Mouse (Mus musculus) CH12.LX (cell line): ENCODE measurements at regions not wholly inside any gene's neighbourhood (a gene's known extent, or its start where the extent isn't known, plus 50 kb on each side); places are given as distances from the start of the nearest gene placed in this dataset.

Experiments used
- DNase-seq: peaks from one replicate; pipeline ENCODE4 v3.0.0-alpha.2; 2013; ENCODE audit errors: extremely low read depth
- H3K27ac ChIP-seq: 2 replicates; pipeline ENCODE4 v1.5.1; 2012; ENCODE audit warnings: low read depth, mild to moderate bottlenecking, control low read depth, moderate library complexity; ENCODE audit not compliant: insufficient read depth
- H3K27me3 ChIP-seq: replicated peaks from 2 replicates; pipeline ENCODE3; 2012; ENCODE audit warnings: inconsistent platforms
- H3K36me3 ChIP-seq, 2 experiments: replicated peaks in 1 of 2; 2 replicates each; pipeline versions ENCODE3 to v1.6.1; 2012; ENCODE audit warnings: inconsistent platforms in 1 of 2, low read length in 1 of 2, mild to moderate bottlenecking in 1 of 2, mixed read lengths in 1 of 2, moderate library complexity in 1 of 2; ENCODE audit not compliant: control insufficient read depth in 1 of 2, insufficient read depth in 1 of 2
- H3K4me1 ChIP-seq, 2 experiments: 2 replicates each; pipeline ENCODE4 v1.6.1; 2012; ENCODE audit warnings: inconsistent platforms in 1 of 2, moderate library complexity in 1 of 2; ENCODE audit not compliant: insufficient read depth in 2 of 2, control insufficient read depth in 1 of 2
- H3K4me2 ChIP-seq: 2 replicates; pipeline ENCODE4 v1.6.1; 2012; ENCODE audit warnings: low read depth, mild to moderate bottlenecking, control low read depth; ENCODE audit not compliant: poor library complexity, insufficient read depth, severe bottlenecking
- H3K4me3 ChIP-seq, 3 experiments: fragments of 150-350 bp in 1 of 3; sonication (generic) in 1 of 3; replicated peaks in 1 of 3; 2 replicates each; pipeline versions ENCODE3 to v1.5.1; 2011 to 2012; ENCODE audit warnings: low read depth in 2 of 3, low read length in 2 of 3, mild to moderate bottlenecking in 2 of 3, moderate library complexity in 2 of 3, control low read depth in 1 of 3, improper control_type of control experiment in 1 of 3, inconsistent platforms in 1 of 3, mixed read lengths in 1 of 3; ENCODE audit not compliant: poor library complexity in 1 of 3
- H3K79me2 ChIP-seq: replicated peaks from 2 replicates; pipeline ENCODE4 v1.6.1; 2012; ENCODE audit warnings: mild to moderate bottlenecking, moderate library complexity; ENCODE audit not compliant: control insufficient read depth, poor library complexity, insufficient read depth, severe bottlenecking; ENCODE audit errors: extremely low read depth
- H3K9ac ChIP-seq: 2 replicates; pipeline ENCODE4 v1.6.1; 2012; ENCODE audit warnings: low read depth, mild to moderate bottlenecking, control low read depth, moderate library complexity; ENCODE audit not compliant: insufficient read depth
- H3K9me3 ChIP-seq: replicated peaks from 2 replicates; pipeline ENCODE3; 2012; ENCODE audit warnings: low read length, inconsistent platforms, mixed read lengths
- BHLHE40 ChIP-seq: IDR thresholded peaks from 2 replicates; pipeline ENCODE4 v1.6.1; 2011; ENCODE audit warnings: mild to moderate bottlenecking, low read depth, low read length, improper control_type of control experiment
- CHD2 ChIP-seq: IDR thresholded peaks from 2 replicates; pipeline ENCODE4 v1.6.1; 2011; ENCODE audit warnings: low read length, improper control_type of control experiment
- CTCF ChIP-seq, 2 experiments: IDR thresholded peaks in 1 of 2; conservative IDR thresholded peaks in 1 of 2; 2 replicates each; pipeline ENCODE4 v1.5.1; 2011 to 2012; ENCODE audit warnings: low read depth in 2 of 2, low read length in 2 of 2, improper control_type of control experiment in 1 of 2, inconsistent platforms in 1 of 2, mild to moderate bottlenecking in 1 of 2, moderate library complexity in 1 of 2
- E2F4 ChIP-seq: IDR thresholded peaks from 2 replicates; pipeline ENCODE4 v1.6.1; 2011; ENCODE audit warnings: low read depth, low read length, improper control_type of control experiment; ENCODE audit not compliant: insufficient replicate concordance
- ELF1 ChIP-seq: IDR thresholded peaks from 2 replicates; pipeline ENCODE4 v1.6.1; 2014; ENCODE audit warnings: low read depth, mild to moderate bottlenecking, inconsistent platforms, low read length, improper control_type of control experiment
- EP300 ChIP-seq: IDR thresholded peaks from 2 replicates; pipeline ENCODE4 v1.6.1; 2011; ENCODE audit warnings: low read length, improper control_type of control experiment
- ETS1 ChIP-seq: conservative IDR thresholded peaks from 2 replicates; pipeline ENCODE4 v1.6.1; 2012; ENCODE audit warnings: low read depth, mild to moderate bottlenecking, inconsistent platforms, low read length, improper control_type of control experiment, moderate library complexity
- GABPA ChIP-seq: IDR thresholded peaks from 2 replicates; pipeline ENCODE4 v1.6.1; 2012; ENCODE audit warnings: low read depth, low read length, improper control_type of control experiment, inconsistent platforms; ENCODE audit not compliant: insufficient replicate concordance
- HCFC1 ChIP-seq: IDR thresholded peaks from 2 replicates; pipeline ENCODE4 v1.6.1; 2012; ENCODE audit warnings: low read depth, mild to moderate bottlenecking, inconsistent platforms, low read length, improper control_type of control experiment
- IRF4 ChIP-seq: IDR thresholded peaks from 2 replicates; pipeline ENCODE4 v1.6.1; 2014; ENCODE audit warnings: low read depth, mild to moderate bottlenecking, inconsistent platforms, low read length, improper control_type of control experiment
- JUND ChIP-seq: conservative IDR thresholded peaks from 2 replicates; pipeline ENCODE4 v1.6.1; 2011; ENCODE audit warnings: low read depth, low read length, improper control_type of control experiment
- KAT2A ChIP-seq: IDR thresholded peaks from 2 replicates; pipeline ENCODE4 v1.6.1; 2012; ENCODE audit warnings: low read length, improper control_type of control experiment, inconsistent platforms; ENCODE audit not compliant: insufficient replicate concordance
- MAFK ChIP-seq: IDR thresholded peaks from 2 replicates; pipeline ENCODE4 v1.6.1; 2011; ENCODE audit warnings: low read length, improper control_type of control experiment; ENCODE audit not compliant: insufficient replicate concordance
- MAX ChIP-seq: IDR thresholded peaks from 2 replicates; pipeline ENCODE4 v1.6.1; 2011; ENCODE audit warnings: low read length, improper control_type of control experiment
- MAZ ChIP-seq: IDR thresholded peaks from 2 replicates; pipeline ENCODE4 v1.6.1; 2012; ENCODE audit warnings: low read depth, mild to moderate bottlenecking, inconsistent platforms, low read length, improper control_type of control experiment, moderate library complexity
- MEF2A ChIP-seq: IDR thresholded peaks from 2 replicates; pipeline ENCODE4 v1.6.1; 2014; ENCODE audit warnings: low read depth, mild to moderate bottlenecking, inconsistent platforms, low read length, improper control_type of control experiment, borderline replicate concordance
- MYC ChIP-seq: IDR thresholded peaks from 2 replicates; pipeline ENCODE4 v1.6.1; 2011; ENCODE audit warnings: low read depth, mild to moderate bottlenecking, improper control_type of control experiment, low read length
- NELFE ChIP-seq: IDR thresholded peaks from 2 replicates; pipeline ENCODE4 v1.6.1; 2011; ENCODE audit warnings: low read depth, low read length, improper control_type of control experiment
- NRF1 ChIP-seq: IDR thresholded peaks from 2 replicates; pipeline ENCODE4 v1.6.1; 2014; ENCODE audit warnings: low read depth, mild to moderate bottlenecking, inconsistent platforms, low read length, improper control_type of control experiment, moderate library complexity
- POLR2A ChIP-seq: IDR thresholded peaks from 2 replicates; pipeline ENCODE4 v1.6.1; 2011; ENCODE audit warnings: low read depth, mild to moderate bottlenecking, improper control_type of control experiment, low read length
- POLR2AphosphoS2 ChIP-seq: IDR thresholded peaks from 2 replicates; pipeline ENCODE4 v1.6.1; 2011; ENCODE audit warnings: low read depth, low read length, improper control_type of control experiment
- RAD21 ChIP-seq: IDR thresholded peaks from 2 replicates; pipeline ENCODE4 v1.6.1; 2011; ENCODE audit warnings: low read depth, mild to moderate bottlenecking, low read length, improper control_type of control experiment, moderate library complexity
- RCOR1 ChIP-seq: conservative IDR thresholded peaks from 2 replicates; pipeline ENCODE4 v1.6.1; 2012; ENCODE audit warnings: low read depth, mild to moderate bottlenecking, inconsistent platforms, low read length, improper control_type of control experiment
- TBP ChIP-seq: conservative IDR thresholded peaks from 2 replicates; pipeline ENCODE4 v1.6.1; 2011; ENCODE audit warnings: low read depth, low read length, improper control_type of control experiment
- UBTF ChIP-seq: IDR thresholded peaks from 2 replicates; pipeline ENCODE4 v1.6.1; 2012; ENCODE audit warnings: low read depth, mild to moderate bottlenecking, inconsistent platforms, low read length, improper control_type of control experiment, moderate library complexity
- USF2 ChIP-seq: conservative IDR thresholded peaks from 2 replicates; pipeline ENCODE4 v1.6.1; 2011; ENCODE audit warnings: low read depth, low read length, improper control_type of control experiment
- ZC3H11A ChIP-seq: IDR thresholded peaks from 2 replicates; pipeline ENCODE4 v1.6.1; 2012; ENCODE audit warnings: low read depth, mild to moderate bottlenecking, inconsistent platforms, low read length, improper control_type of control experiment
- ZKSCAN1 ChIP-seq: IDR thresholded peaks from 2 replicates; pipeline ENCODE4 v1.6.1; 2012; ENCODE audit warnings: low read depth, inconsistent platforms, low read length, improper control_type of control experiment, borderline replicate concordance
- ZMIZ1 ChIP-seq: IDR thresholded peaks from 2 replicates; pipeline ENCODE4 v1.6.1; 2012; ENCODE audit warnings: low read depth, mild to moderate bottlenecking, inconsistent platforms, low read length, improper control_type of control experiment
- ZNF384 ChIP-seq: IDR thresholded peaks from 2 replicates; pipeline ENCODE4 v1.6.1; 2012; ENCODE audit warnings: low read depth, low read length, improper control_type of control experiment, inconsistent platforms
- dilution Hi-C: fragments of 300-500 bp; cut with MboI; formaldehyde crosslinking; loops from 2 replicates; pipeline ENCODE4 v1.14.3; 2020; ENCODE audit warnings: low sequenced_read_pairs; ENCODE audit not compliant: extremely low pct_unique_long_range_greater_than_20kb, extremely low pct_ligation_motif_present
- in situ Hi-C: fragments of 300-500 bp; cut with MboI; formaldehyde crosslinking; loops from 3 replicates; pipeline ENCODE4 v1.14.3; 2019; ENCODE audit warnings: low sequenced_read_pairs, low pct_ligation_motif_present, low pct_unique_long_range_greater_than_20kb, mixed read lengths

DNA sequence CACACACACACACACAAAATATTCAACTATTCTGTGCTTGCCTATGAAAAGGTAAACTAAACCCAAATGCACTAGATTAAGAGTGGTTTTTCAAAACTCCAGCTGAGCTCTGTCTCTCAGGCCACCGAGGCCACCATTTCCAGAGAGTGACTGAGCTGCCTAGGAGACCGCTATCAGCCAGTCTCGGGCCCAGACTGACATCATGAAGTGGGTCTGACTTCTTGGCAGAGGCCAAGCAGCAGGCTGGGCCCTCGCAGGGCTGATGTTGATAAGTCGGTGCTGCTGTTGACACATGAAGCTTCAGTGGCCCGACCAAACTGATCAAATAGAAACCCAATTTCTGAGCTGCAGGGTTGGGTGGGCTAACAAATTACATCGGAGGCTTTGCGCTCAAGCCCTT is 302.2 kb upstream of the Prox1 start:
- no peak overlapping the region for H3K4me3 ChIP-seq
- in situ Hi-C loops (no loop called here), dilution Hi-C loops (no loop called here)
- TF ChIP-seq CTCF (conservative IDR thresholded peaks at IDR 0.05 in 1 of 2, IDR thresholded peaks at IDR 0.05 in 1 of 2; ENCODE audit: low read depth in 2 of 2, low read length in 2 of 2) (no peak), ZNF384 (no peak), NRF1 (no peak), POLR2A (no peak), RCOR1 (no peak), MAX (no peak), ZC3H11A (no peak), GABPA (no peak), TBP (no peak), USF2 (no peak), MEF2A (no peak), ETS1 (no peak), POLR2AphosphoS2 (no peak), ZKSCAN1 (no peak), UBTF (no peak), JUND (no peak), IRF4 (no peak), ZMIZ1 (no peak)
- H3K9me3 ChIP-seq, result peaks cover 6% of the 10 kb centered on the region
- no peak overlapping the region for H3K9ac ChIP-seq
- H3K27ac ChIP-seq, result no peak overlapping the region
- no peaks in the 10 kb centered on the region for H3K4me1 ChIP-seq
- no peak for DNase-seq
- H3K27me3 ChIP-seq, result peaks cover 25% of the 10 kb centered on the region
- H3K4me2 ChIP-seq, result no peak overlapping the region
- H3K36me3 ChIP-seq, result no peaks in the 10 kb centered on the region
- no peaks in the 10 kb centered on the region for H3K79me2 ChIP-seq

DNA sequence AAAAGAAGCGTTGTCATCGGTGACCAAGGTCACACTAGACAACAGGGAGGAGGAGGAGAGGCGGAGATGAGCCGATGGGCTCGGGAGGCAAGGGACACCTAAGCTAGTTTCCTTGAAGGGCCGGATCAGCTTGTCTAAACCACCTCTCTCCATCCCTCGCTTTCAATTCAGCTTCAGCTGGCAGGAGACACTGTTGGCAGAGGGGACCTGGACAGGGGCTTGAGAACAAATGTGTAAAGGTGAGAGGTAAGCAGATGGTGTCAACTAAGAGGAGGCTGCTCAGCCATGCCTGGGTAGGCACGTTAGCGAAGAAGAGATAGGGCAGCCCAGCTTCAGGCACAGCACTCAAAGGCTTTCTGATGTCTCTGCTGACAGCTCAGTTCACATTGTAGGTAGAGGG is 299.8 kb upstream of the Prox1 start:
- Histone ChIP-seq H3K4me3 (no peak overlapping the region), H3K4me2 (no peak overlapping the region), H3K4me1 (no peaks in the 10 kb centered on the region), H3K79me2 (no peaks in the 10 kb centered on the region), H3K9ac (no peak overlapping the region), H3K36me3 (no peaks in the 10 kb centered on the region), H3K9me3 (peaks cover 6% of the 10 kb centered on the region), H3K27me3 (peaks cover 35% of the 10 kb centered on the region), H3K27ac (no peak overlapping the region)
- no peak for DNase-seq
- dilution Hi-C loops, result no loop called here
- in situ Hi-C loops, result no loop called here
- no peak for TF ChIP-seq HCFC1
- no peak for TF ChIP-seq RAD21
- TF ChIP-seq POLR2A, result no peak
- TF ChIP-seq EP300, result no peak
- no peak for TF ChIP-seq MAZ
- no peak for TF ChIP-seq CTCF (conservative IDR thresholded peaks at IDR 0.05 in 1 of 2, IDR thresholded peaks at IDR 0.05 in 1 of 2; ENCODE audit: low read depth in 2 of 2, low read length in 2 of 2)
- no peak for TF ChIP-seq ELF1
- no peak for TF ChIP-seq MAFK
- no peak for TF ChIP-seq MYC
- TF ChIP-seq KAT2A, result no peak
- no peak for TF ChIP-seq E2F4
- no peak for TF ChIP-seq CHD2
- TF ChIP-seq JUND, result no peak
- no peak for TF ChIP-seq MEF2A
- TF ChIP-seq BHLHE40, result no peak
- TF ChIP-seq NRF1, result no peak
- TF ChIP-seq NELFE, result no peak
